Mouse (Mus musculus) embryo, embryonic 10.5 days (tissue): ENCODE data around the gene Bcas3.

Experiments
- DNase-seq: peaks from one replicate; pipeline ENCODE4 v3.0.0-alpha.2; 2015; ENCODE audit warnings: low spot score

Bcas3 gene

GRCm38 (mm10) chr11:85829520-85830440 is 476.8 kb downstream of the Bcas3 start:
- peak; percentile 71 for DNase-seq

- peak; percentile 80 for DNase-seq
Observed at GRCm38 (mm10) chr11:85830901-85831341, 478.0 kb downstream of the Bcas3 start.

- peak; percentile 63 for DNase-seq
Observed at GRCm38 (mm10) chr11:85831656-85832230, 478.8 kb downstream of the Bcas3 start.

DNA sequence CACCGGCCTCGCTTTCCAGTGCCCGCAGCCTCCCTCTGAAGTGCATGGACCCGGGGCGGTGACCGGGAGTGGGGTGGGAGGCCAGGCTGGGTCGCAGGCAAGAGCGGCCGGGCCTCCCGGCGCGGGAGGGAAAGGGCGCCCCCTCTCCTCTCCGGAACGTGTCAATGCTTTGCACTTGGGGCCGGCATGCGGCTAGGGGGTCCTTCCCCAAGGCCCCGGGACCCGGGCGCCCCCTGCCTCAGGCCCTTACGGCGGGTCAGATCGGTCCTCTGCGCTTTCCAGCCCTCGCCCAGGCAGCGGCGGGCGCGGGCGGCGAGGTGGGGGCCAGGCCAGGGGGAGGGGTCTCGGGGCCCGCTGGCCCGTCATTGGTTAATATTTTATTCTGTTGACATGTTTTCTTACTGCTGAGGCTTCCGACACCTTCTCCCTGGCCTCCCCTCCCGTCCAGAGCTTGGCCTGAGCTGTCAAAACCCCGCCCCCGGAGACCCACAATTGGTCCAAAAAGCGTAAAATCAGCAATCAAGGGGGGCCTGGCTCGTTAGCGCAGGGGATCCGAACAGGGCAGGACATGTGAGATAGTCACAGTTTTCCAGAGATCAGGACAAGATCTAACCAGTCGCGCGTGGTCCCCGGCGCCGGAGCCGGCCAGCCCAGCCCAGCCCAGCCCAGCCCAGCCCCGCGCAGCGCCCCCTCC is 479.4 kb downstream of the Bcas3 start, which contains the start of gene Tbx2:
TSS of gene Tbx2 (plus strand) at position 321 of the 694 bp plus-strand sequence.
- peak; percentile 89 for DNase-seq

GRCm38 (mm10) chr11:85833081-85833521 is 480.1 kb downstream of the Bcas3 start:
- DNase-seq = peak; percentile 66

GRCm38 (mm10) chr11:85833761-85834385 is 480.9 kb downstream of the Bcas3 start:
- DNase-seq = peak; percentile 59

DNA sequence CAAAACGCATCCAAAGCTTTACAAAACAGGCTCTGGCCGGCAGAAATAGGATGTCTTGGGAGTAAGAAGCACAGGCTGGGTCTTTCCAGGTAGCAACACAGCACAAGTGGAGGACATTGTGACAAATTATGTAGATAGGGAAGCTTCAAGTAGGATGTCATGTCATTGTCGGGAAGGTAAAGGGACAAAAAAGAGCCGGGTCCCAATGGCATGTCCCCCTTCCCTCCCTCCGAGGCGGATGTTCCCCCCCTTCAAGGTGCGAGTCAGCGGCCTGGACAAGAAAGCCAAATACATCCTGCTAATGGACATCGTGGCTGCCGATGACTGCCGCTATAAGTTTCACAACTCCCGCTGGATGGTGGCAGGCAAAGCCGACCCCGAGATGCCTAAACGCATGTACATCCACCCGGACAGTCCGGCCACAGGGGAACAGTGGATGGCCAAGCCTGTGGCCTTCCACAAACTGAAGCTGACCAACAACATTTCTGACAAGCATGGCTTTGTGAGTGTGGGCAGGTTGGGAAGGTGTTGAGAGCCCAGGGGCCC is 481.5 kb downstream of the Bcas3 start:
- DNase-seq = peak; percentile 43

DNA sequence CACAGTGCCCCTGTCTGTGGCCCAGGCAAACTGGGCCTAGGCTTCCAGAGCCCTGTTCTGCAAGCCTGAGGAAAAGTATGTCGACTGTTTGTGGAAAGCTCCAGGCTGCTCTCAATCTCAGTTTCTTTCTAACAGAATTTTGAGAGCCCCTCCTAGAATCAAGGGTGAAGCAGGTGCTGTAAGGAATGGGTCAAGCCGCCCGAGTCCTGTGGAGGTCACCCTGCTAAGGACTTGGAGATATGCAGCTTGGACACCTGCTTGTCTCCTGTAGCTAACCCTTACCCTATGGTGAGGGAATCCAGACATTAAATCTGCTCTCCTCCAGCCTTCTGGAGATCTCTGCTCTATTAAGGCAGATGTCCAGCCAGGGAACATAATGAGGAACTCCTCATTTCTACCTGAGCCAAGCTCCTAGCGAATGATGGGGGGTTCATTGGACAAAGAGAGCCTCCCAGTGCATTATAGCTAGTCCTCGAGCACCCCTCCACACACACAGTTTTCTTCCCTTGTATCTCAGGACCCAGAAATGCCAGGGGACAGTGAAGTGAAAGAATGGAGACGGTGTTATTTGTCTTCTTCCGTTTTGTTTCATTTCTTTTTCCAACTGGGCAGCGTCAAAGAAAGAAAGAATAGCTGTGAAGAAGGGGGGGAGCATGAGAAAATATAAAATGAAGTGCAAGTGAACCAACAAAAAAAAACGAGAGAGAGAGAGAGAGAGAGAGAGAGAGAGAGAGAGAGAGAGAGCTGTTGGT is 482.2 kb downstream of the Bcas3 start:
- peak; percentile 37 for DNase-seq

DNA sequence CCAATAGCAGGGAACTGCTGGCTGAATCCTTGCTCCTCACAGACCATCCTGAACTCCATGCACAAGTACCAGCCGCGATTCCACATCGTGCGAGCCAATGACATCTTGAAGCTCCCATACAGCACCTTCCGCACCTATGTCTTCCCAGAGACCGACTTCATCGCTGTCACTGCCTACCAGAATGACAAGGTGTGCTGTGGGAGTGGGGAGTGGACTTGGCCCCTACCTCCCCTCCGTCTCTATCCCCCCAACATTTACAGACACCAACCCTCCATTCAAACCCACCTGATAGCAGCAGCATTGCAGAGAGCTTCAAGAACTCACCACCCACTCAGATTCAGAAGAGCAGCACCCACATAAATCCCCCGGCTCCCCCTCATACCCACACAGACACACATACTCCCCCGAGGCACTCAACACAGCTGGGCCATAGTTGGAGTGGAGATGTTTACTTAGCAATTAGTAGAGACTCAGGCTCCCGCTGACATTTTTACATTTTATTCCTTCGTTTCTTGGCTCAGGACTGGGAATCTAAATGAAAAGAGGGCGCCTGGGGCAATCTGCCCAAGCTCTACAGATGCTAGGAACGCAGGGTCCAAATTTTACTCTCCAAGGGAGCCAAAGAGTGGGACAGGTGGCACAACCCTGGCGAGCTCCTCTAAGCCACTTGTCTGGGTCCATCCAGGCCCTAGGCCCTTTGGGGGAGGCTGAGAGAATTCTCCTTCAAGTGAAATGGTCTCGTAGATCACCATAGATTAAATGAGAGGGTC is 483.0 kb downstream of the Bcas3 start:
- peak; percentile 58 for DNase-seq

- peak; percentile 49 for DNase-seq
Observed at GRCm38 (mm10) chr11:85836523-85837290, 483.7 kb downstream of the Bcas3 start.

DNA sequence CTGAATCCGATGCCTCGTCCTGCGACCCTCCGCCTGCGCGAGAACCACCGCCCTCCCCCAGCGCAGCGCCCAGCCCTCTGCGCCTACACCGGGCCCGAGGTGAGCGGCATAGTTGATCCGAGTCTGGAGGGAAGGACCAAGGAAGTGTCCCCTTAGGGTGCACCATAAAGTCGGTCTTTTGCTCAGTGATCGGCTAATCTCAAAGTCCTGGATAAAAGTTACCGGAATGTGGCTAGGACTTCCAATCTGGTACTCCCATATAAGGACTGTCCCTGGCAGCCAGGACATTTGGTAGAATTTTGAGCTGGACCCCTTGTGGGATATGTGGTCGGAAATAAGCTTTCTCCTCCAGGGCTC is 484.3 kb downstream of the Bcas3 start:
- peak; percentile 65 for DNase-seq

GRCm38 (mm10) chr11:85837648-85838423 is 484.9 kb downstream of the Bcas3 start:
- no peak for DNase-seq

- DNase-seq = peak; percentile 47
Observed at GRCm38 (mm10) chr11:85838424-85839257, 485.7 kb downstream of the Bcas3 start.

- DNase-seq = peak; percentile 33
Observed at GRCm38 (mm10) chr11:85839258-85840030, 486.5 kb downstream of the Bcas3 start.

DNA sequence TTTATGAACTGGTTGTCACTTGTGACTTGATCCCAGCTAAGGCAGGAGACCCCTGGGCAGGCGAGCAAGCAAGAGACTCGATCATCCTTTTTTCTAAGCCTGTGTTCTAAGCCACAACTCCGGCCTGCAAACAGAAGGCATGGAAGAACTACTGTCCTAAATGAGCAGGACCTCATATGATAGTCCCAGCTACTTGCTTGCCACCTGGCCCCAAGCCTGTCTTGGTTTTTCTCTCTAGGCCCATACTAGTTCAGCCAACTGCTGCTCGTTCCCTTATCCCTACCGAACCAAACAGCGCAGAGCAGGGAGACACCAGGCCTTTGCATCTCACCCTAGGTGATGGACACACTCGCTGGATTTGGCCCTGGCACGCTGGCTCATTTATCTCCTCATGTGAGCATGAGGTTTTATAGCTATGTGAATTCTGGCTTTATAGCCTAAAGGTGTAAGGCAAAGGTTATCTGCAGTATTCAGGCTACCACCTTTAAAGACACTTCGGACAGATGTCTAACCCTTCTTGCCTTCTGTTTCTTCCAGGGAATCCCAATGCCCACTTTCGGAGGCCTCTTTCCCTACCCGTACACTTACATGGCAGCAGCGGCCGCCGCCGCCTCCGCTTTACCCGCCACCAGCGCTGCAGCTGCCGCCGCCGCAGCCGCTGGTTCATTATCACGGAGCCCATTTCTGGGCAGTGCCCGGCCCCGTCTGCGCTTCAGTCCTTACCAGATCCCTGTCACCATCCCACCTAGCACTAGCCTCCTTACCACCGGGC is 487.2 kb downstream of the Bcas3 start:
- peak; percentile 53 for DNase-seq

DNA sequence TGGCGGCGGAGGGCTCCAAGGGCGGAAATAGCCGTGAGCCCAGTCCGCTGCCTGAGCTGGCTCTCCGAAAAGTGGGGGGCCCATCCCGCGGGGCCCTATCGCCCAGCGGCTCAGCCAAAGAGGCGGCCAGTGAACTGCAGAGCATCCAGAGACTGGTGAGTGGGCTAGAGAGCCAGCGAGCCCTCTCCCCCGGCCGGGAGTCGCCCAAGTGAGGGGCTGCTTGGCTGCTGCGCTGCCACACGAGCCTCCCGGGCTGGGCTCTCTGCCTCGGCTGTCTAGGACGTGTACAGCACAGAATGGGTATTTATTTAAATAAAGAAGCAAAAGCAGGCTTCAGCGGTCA is 487.8 kb downstream of the Bcas3 start:
- peak; percentile 38 for DNase-seq
